Mouse (Mus musculus) myocyte (in vitro differentiated cells): ENCODE results near the gene Pick1. TPM values are rescaled to one million over a fixed set of nuclear protein-coding genes. Genes with fewer than 3 reads are reported as not detected.

Experiments used
- H3K27me3 ChIP-seq: one replicate; pipeline ENCODE4 v1.6.1; 2011; ENCODE audit not compliant: control insufficient read depth, insufficient read depth, insufficient read length
- H3K36me3 ChIP-seq: one replicate; pipeline ENCODE4 v1.6.1; 2011; ENCODE audit not compliant: control insufficient read depth, insufficient read depth
- H3K4me2 ChIP-seq: one replicate; pipeline ENCODE4 v1.6.1; 2011; ENCODE audit warnings: low read depth, control low read depth
- H3K4me3 ChIP-seq: one replicate; pipeline ENCODE4 v1.5.1; 2011; ENCODE audit warnings: mild to moderate bottlenecking, control low read depth, moderate library complexity
- H3K79me2 ChIP-seq: one replicate; pipeline ENCODE4 v1.6.1; 2011; ENCODE audit not compliant: control insufficient read depth, insufficient read depth
- H3ac ChIP-seq: one replicate; pipeline ENCODE4 v1.6.1; 2011; ENCODE audit not compliant: control insufficient read depth, insufficient read length
- CEBPB ChIP-seq: IDR thresholded peaks from 2 replicates; pipeline ENCODE4 v1.6.1; 2011; ENCODE audit warnings: mild to moderate bottlenecking, moderate library complexity; ENCODE audit not compliant: poor library complexity, insufficient read depth, severe bottlenecking
- E2F4 ChIP-seq: IDR thresholded peaks from one replicate; pipeline ENCODE4 v1.6.1; 2011; ENCODE audit warnings: mild to moderate bottlenecking, control low read depth, moderate library complexity; ENCODE audit not compliant: insufficient read depth
- MAX ChIP-seq: IDR thresholded peaks from one replicate; pipeline ENCODE4 v1.6.1; 2011; ENCODE audit warnings: low read depth, mild to moderate bottlenecking, control low read depth
- MYOD1 ChIP-seq, 3 experiments: IDR thresholded peaks; one replicate each; pipeline ENCODE4 v1.6.1; 2011; ENCODE audit warnings: control low read depth in 2 of 3, low read depth in 2 of 3, mild to moderate bottlenecking in 2 of 3, moderate library complexity in 1 of 3; ENCODE audit not compliant: insufficient read length in 2 of 3, control insufficient read depth in 1 of 3
- MYOG ChIP-seq, 3 experiments: IDR thresholded peaks; one replicate each; pipeline ENCODE4 v1.6.1; 2011; ENCODE audit warnings: control low read depth in 2 of 3, low read depth in 2 of 3, mild to moderate bottlenecking in 2 of 3; ENCODE audit not compliant: insufficient read length in 2 of 3, control insufficient read depth in 1 of 3, insufficient read depth in 1 of 3
- POLR2A ChIP-seq: IDR thresholded peaks from one replicate; pipeline ENCODE4 v1.6.1; 2011; ENCODE audit warnings: low read depth, mild to moderate bottlenecking, control low read depth, moderate library complexity; ENCODE audit not compliant: insufficient read length
- POLR2AphosphoS2 ChIP-seq: IDR thresholded peaks from one replicate; pipeline ENCODE4 v1.6.1; 2011; ENCODE audit warnings: low read depth, control low read depth; ENCODE audit not compliant: insufficient read length
- REST ChIP-seq: IDR thresholded peaks from one replicate; pipeline ENCODE4 v1.6.1; 2011; ENCODE audit warnings: mild to moderate bottlenecking, control low read depth, moderate library complexity; ENCODE audit not compliant: insufficient read depth, insufficient read length
- SRF ChIP-seq: IDR thresholded peaks from one replicate; pipeline ENCODE4 v1.6.1; 2011; ENCODE audit warnings: low read depth; ENCODE audit not compliant: control insufficient read depth, insufficient read length
- TCF12 ChIP-seq: IDR thresholded peaks from one replicate; pipeline ENCODE4 v1.6.1; 2011; ENCODE audit warnings: mild to moderate bottlenecking, control low read depth; ENCODE audit not compliant: poor library complexity, insufficient read depth, severe bottlenecking
- TCF3 ChIP-seq: IDR thresholded peaks from one replicate; pipeline ENCODE4 v1.6.1; 2011; ENCODE audit warnings: low read depth, control low read depth; ENCODE audit not compliant: insufficient read length
- USF1 ChIP-seq: IDR thresholded peaks from one replicate; pipeline ENCODE4 v1.6.1; 2011; ENCODE audit warnings: low read depth, mild to moderate bottlenecking, control low read depth, moderate library complexity
- polyA plus RNA-seq: library from polyadenylated mRNA; unstranded; fragments of >200 nt; fragmentation: generic; extraction: Trizol; gene quantifications from one replicate; pipeline ENCODE4 v1.2.1, GENCODE M21; 2012; ENCODE audit warnings: missing spikeins

Pick1 gene
- polyA plus RNA-seq, 1 experiment, result 26.0 TPM

DNA sequence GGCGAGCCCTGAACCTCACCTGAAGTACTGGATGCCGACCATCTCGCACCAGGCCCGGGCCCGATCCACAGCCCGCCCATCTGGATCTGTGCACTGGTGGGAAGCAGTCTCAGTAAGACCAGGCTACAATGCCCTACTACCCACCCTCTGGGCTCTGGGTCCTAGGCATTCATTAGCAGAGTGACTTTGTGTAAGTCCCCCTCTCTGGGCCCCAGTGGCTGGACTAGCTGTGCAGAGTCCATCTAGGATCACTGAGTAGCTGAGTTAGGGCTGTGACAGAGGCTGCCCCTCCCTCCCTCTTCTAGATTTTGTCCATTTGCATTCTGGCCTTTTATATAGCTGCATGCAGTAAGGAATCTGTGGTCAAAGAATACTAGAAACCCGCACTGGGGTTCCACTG is 58.1 kb downstream of the Pick1 start:
- no peaks in the 10 kb centered on the region for H3K79me2 ChIP-seq
- no peak overlapping the region for H3ac ChIP-seq
- H3K4me2 ChIP-seq, result no peak overlapping the region
- no peak overlapping the region for H3K4me3 ChIP-seq
- peaks cover 4% of the 10 kb centered on the region for H3K27me3 ChIP-seq
- H3K36me3 ChIP-seq, result peaks cover 8% of the 10 kb centered on the region
- TF ChIP-seq TCF12 (no peak), REST (no peak), SRF (no peak), POLR2A (no peak), CEBPB (no peak), MAX (no peak), E2F4 (no peak), MYOD1 (IDR thresholded peaks at IDR 0.05; ENCODE audit: control insufficient read depth in 1 of 3, insufficient read length in 2 of 3, low read depth in 2 of 3) (no peak), USF1 (no peak), POLR2AphosphoS2 (no peak), TCF3 (no peak), MYOG (IDR thresholded peaks at IDR 0.05; ENCODE audit: control insufficient read depth in 1 of 3, insufficient read depth in 1 of 3, insufficient read length in 2 of 3, low read depth in 2 of 3) (no peak)

DNA sequence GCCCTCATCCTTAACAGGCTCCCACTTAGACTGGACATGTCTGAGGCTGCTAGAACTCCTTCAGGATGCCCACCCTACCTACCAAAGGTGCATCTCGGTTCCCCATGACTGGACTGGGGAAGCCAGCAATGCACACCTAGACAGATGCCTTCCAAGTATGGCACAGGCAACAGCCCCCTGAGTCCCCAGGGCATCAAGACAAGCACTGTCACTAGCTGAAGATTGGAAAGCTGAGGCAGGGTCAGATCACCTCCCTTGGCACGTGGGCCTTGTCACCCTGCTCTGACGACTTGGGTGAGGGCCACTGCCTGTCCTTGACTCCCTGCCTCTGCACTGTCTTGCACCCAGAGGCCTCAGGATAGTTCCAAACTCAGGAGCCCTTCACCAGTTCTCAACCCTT is 59.4 kb downstream of the Pick1 start:
- no peak overlapping the region for H3ac ChIP-seq
- TF ChIP-seq USF1 (no peak), TCF12 (no peak), MAX (no peak), SRF (no peak), MYOD1 (IDR thresholded peaks at IDR 0.05; ENCODE audit: control insufficient read depth in 1 of 3, insufficient read length in 2 of 3, low read depth in 2 of 3) (no peak), CEBPB (no peak), POLR2AphosphoS2 (no peak), REST (no peak), E2F4 (no peak), POLR2A (no peak), TCF3 (no peak), MYOG (IDR thresholded peaks at IDR 0.05; ENCODE audit: control insufficient read depth in 1 of 3, insufficient read depth in 1 of 3, insufficient read length in 2 of 3, low read depth in 2 of 3) (no peak)
- no peaks in the 10 kb centered on the region for H3K79me2 ChIP-seq
- no peak overlapping the region for H3K4me3 ChIP-seq
- H3K27me3 ChIP-seq, result peaks cover under 1% of the 10 kb centered on the region
- no peak overlapping the region for H3K4me2 ChIP-seq
- H3K36me3 ChIP-seq, result peaks cover 8% of the 10 kb centered on the region

DNA sequence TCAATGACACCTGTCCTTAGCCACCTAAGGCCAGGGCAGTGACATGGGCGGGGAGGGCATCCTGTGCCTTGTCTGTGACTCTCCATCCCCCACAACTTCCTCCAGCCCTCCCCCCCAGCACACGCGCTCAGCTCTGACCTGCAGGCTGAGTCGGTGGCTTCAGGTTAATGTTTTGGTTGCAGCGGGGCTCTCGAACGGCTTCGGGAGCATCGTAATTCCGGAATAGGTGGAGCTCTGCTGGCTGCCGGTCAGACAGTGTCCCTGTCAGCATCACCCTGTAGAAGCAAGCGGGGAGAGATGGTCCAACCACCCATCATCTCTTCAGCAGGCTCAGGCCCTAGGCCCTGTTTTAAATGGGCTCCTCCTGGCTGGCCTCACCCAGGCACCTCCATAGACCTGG is 60.5 kb downstream of the Pick1 start:
- Histone ChIP-seq H3K36me3 (peaks cover 8% of the 10 kb centered on the region), H3ac (no peak overlapping the region), H3K79me2 (no peaks in the 10 kb centered on the region), H3K27me3 (no peaks in the 10 kb centered on the region), H3K4me2 (no peak overlapping the region), H3K4me3 (no peak overlapping the region)
- TF ChIP-seq SRF (no peak), USF1 (no peak), POLR2A (no peak), MYOG (IDR thresholded peaks at IDR 0.05; ENCODE audit: control insufficient read depth in 1 of 3, insufficient read depth in 1 of 3, insufficient read length in 2 of 3, low read depth in 2 of 3) (no peak), TCF12 (no peak), MAX (no peak), MYOD1 (IDR thresholded peaks at IDR 0.05; ENCODE audit: control insufficient read depth in 1 of 3, insufficient read length in 2 of 3, low read depth in 2 of 3) (no peak), REST (no peak), POLR2AphosphoS2 (no peak)

DNA sequence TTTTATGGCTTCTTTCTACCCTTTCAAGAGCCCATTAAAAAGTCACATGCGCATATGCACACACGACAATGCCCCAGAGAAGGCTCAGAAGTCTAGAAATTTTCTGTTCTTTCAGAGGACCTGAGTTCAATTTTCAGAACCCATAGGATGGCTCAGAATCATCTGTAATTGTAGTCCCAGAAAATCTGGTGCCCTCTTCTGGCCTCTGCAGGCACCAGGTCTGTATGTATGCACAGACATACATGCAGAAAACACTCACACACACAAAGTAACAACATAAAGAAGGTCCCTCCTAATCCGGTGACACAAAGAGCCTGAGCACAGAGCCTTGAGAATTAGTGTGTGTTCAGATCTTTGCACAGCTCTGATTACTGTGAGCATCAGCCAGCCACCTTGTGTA is 61.4 kb downstream of the Pick1 start:
- TF ChIP-seq SRF (no peak), POLR2AphosphoS2 (no peak), E2F4 (no peak), USF1 (no peak), POLR2A (no peak), TCF12 (no peak), MAX (no peak), MYOG (IDR thresholded peaks at IDR 0.05; ENCODE audit: control insufficient read depth in 1 of 3, insufficient read depth in 1 of 3, insufficient read length in 2 of 3, low read depth in 2 of 3) (no peak), TCF3 (no peak), MYOD1 (IDR thresholded peaks at IDR 0.05; ENCODE audit: control insufficient read depth in 1 of 3, insufficient read length in 2 of 3, low read depth in 2 of 3) (no peak)
- H3K79me2 ChIP-seq, result no peaks in the 10 kb centered on the region
- no peak overlapping the region for H3K4me2 ChIP-seq

DNA sequence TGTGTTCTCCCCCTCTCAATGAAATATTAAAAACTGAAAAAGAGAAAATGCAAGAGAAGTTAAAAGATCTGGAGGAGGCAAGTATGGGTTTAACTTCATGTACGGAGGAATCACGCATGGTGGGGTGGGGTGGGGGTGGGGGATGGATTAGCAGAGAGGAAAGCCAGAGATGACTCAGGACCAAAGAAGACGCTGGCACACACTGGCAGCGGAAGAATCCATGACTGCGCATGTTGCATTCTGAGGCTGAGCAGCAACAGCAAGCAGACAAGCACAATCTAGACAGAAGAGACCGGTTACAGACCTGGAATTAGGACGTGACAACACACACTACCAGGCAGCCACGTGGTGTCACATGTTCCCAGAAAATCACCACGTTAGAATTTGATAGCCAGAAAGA is 63.8 kb downstream of the Pick1 start:
- H3K4me3 ChIP-seq, result no peak overlapping the region
- H3K79me2 ChIP-seq, result no peaks in the 10 kb centered on the region
- H3ac ChIP-seq, result no peak overlapping the region
- no peak overlapping the region for H3K4me2 ChIP-seq
- H3K36me3 ChIP-seq, result no peaks in the 10 kb centered on the region
- H3K27me3 ChIP-seq, result no peaks in the 10 kb centered on the region
- no peak for TF ChIP-seq POLR2AphosphoS2
- TF ChIP-seq MAX, result no peak
- no peak for TF ChIP-seq MYOD1 (IDR thresholded peaks at IDR 0.05; ENCODE audit: control insufficient read depth in 1 of 3, insufficient read length in 2 of 3, low read depth in 2 of 3)
- TF ChIP-seq SRF, result no peak
- no peak for TF ChIP-seq MYOG (IDR thresholded peaks at IDR 0.05; ENCODE audit: control insufficient read depth in 1 of 3, insufficient read depth in 1 of 3, insufficient read length in 2 of 3, low read depth in 2 of 3)
- no peak for TF ChIP-seq TCF12
- no peak for TF ChIP-seq TCF3
- TF ChIP-seq USF1, result no peak
- TF ChIP-seq E2F4, result no peak
- TF ChIP-seq CEBPB, result no peak
- no peak for TF ChIP-seq POLR2A
- TF ChIP-seq REST, result no peak

More for the DNA sequence above, 61.4 kb downstream of the Pick1 start:
- no peak overlapping the region for H3K4me3 ChIP-seq
- H3K27me3 ChIP-seq, result no peaks in the 10 kb centered on the region
- H3K36me3 ChIP-seq, result peaks cover 8% of the 10 kb centered on the region
- no peak overlapping the region for H3ac ChIP-seq
